Mouse (Mus musculus) cerebellum, adult 2 months (tissue): ENCODE measurements around the gene Psmc5.

Source experiments
- CTCF ChIP-seq: fragments of 200-500 bp; IDR thresholded peaks from 2 replicates; pipeline ENCODE4 v1.5.1; 2011; ENCODE audit warnings: low read depth, mild to moderate bottlenecking, control low read depth, low read length, moderate library complexity, borderline replicate concordance; ENCODE audit not compliant: insufficient read depth
- POLR2A ChIP-seq: fragments of 200-500 bp; IDR thresholded peaks from 2 replicates; pipeline ENCODE4 v1.6.1; 2011; ENCODE audit warnings: low read length, control low read depth, borderline replicate concordance; ENCODE audit not compliant: insufficient read depth

- peak; percentile 94 for TF ChIP-seq CTCF
- no peak for TF ChIP-seq POLR2A
Observed at GRCm38 (mm10) chr11:106302634-106303033, 46.7 kb downstream of the Psmc5 start.
